Mouse (Mus musculus): ENCODE data around the gene Spi1.

The Spi1 gene

DNA sequence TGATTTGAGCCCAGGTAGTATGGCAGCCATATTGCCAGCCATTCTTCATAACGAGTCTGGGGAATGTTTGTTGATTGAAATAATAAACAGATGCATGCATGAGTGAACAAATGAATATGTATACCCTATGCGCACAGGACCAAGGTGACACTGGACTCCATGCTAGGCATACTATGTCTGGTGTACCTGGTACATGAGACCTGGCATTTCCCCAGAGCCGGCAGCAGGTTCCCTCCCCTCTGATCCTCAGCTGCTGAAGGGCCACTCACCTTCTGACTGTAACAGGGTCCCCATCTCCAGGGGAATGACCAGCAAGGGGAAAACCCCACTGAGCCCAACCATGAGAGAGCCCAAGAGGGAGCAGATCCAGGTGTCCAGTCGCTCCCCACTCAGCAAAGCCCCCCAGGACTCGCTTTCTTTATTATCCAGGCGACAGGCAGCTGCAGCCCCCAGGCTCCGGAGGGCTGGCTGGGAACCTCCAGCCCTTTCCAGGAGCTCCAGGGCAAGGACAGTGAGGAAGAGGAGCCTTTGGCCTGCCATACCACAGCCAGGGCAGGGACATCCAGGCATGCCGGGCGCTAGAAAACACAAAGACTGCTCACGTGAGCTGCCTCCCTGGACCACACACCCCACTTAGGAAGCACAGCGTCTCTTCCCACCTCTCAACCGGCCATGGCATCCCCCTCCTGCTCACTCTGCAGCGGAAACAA, 13.9 kb upstream of the Spi1 start:
- no peak for DNase-seq (ENCODE audit: low spot score)

DNA sequence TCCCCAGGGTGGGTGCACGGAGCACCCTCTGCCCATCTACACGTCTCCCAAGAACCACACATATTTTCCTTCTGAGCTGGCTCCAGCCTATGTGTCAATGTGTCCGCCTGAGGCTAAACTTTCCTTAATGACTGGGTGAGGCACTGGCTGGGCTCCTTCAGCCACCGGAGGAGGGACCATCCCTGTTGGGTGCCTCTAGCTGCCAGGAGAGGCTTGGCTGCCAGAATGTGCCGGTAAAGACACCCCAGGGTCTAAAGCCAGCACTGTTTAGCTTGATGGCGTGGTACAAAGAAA, 13.4 kb upstream of the Spi1 start:
- no peak for DNase-seq (ENCODE audit: low spot score)

DNA sequence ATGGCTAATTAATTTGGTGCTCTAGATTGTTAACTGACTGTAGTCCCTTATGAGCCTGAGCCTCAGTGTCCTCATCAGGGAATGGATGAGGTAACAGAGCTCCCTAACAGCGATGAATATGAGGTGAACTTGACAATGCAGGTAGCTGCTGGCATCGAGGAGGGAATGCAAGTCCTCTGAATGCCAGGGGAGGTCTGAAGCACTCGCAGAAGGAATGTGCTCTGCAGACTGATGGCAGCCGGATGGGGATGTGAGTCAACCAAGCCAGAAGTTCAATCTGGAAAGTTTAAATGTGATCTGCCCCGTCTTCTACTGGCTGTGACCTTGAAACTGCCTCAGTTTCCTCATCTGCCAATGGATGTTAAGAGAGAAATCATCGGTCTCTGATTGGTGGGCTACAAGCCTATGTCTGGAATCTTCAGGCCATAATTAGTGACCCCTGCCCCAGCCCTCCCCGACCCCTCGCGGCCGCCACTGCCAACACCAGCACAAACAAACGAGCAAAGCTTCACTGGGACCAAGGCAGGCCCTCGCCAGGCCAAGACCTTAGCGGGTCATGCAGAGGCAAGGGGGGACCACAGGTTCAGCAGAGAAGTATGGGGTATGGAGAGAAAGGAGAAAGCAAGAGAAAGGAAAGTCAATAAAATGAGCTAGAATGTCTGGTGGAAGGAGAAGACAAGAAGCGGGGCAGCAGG, 12.7 kb upstream of the Spi1 start:
- no peak for DNase-seq (ENCODE audit: low spot score)

DNA sequence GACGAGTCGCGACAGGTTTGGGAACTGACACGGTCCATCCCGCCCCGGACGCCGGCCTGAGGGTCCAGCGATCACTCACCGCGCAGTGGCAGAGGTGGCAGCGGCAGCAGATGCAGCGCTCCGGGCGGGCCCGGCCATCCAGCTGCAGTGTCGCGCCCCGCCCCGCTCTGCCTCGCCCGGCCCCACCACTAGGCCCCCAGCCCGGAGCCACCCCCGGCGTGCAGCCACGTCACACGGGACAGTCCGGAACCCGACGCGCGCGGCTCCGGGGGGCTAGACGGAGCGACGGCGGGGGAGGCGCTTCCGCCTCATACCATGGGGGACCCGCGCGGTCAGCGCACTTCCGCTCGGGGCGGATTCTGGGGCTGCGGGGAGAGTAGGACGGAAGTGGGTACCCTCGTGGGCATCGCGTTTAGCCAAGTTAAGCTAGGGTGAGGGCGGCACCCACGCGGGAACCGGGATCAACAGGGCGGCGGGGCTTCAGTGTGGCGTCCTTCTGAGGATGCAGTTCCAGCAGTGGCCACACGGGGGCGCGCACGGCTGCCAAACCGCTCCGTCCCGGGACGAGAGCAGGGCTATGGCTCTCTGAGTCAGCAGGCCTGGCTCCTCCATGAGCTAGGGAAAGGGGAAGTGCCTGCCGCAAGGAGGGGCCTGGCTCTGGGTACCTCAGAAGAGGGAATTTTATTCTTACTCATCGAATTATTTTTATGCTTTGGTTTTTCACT, 12.0 kb upstream of the Spi1 start, which contains the start of gene Slc39a13:
Slc39a13 (minus strand) TSS at position 342 of the 725 bp plus-strand sequence.
- peak; percentile 94 for DNase-seq (ENCODE audit: low spot score)

DNA sequence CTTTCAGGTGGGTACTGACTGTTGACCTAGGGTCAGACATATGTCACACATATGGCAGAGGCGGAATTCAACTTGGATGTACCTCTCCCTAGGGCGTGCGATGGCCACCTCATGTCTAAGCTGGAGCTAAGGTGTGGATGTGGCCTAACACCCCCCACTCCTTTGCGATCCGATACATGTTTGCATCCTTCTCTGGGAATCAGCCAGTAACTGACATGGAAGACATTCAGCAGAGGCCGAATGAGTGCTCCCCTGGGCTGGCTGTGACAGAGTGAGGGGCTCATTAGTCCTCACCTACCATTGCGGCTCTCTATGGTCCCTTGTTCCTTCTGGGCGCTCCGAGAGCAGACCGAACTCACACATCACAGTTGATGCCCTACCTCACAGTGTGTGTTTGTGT, 11.1 kb upstream of the Spi1 start:
- no peak for DNase-seq (ENCODE audit: low spot score)

DNA sequence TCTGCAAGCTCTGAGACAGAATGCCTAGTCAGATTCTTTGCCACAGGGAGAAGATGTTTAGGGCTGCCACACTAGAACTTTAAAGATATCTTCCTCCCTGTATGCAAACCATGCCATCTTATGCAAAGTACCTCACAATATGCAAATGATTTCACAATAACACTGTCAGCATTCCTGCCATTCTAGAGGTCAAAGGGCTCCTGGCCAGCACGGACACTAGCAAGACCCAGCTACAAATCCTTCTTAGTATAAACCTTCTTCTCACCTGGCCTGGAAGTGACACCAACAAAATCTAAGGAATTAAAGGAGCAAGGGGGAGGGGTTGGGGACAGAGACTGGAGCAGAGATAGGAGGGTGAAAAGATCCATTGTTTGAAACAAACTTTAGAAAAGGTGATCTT, 10.1 kb upstream of the Spi1 start:
- peak; percentile 56 for DNase-seq (ENCODE audit: low spot score)

DNA sequence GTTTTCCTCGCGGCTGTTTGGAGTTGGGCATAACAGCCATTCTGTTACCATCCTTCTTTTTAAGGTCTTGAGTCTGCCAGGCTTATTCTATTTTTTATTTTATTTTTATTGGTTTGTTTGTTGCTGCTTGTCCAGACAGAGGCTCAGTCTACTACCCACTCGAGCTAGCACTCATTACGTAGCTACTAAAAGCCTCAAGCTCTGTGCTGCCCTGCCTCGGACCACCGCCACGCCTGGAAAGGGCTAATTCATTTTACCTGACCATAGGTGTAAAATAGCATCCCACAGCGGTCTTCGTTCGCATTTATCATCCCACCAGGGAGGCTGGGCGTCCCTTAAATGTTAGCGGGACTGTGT, 4.3 kb upstream of the Spi1 start:
- no peak for DNase-seq (ENCODE audit: low spot score)

DNA sequence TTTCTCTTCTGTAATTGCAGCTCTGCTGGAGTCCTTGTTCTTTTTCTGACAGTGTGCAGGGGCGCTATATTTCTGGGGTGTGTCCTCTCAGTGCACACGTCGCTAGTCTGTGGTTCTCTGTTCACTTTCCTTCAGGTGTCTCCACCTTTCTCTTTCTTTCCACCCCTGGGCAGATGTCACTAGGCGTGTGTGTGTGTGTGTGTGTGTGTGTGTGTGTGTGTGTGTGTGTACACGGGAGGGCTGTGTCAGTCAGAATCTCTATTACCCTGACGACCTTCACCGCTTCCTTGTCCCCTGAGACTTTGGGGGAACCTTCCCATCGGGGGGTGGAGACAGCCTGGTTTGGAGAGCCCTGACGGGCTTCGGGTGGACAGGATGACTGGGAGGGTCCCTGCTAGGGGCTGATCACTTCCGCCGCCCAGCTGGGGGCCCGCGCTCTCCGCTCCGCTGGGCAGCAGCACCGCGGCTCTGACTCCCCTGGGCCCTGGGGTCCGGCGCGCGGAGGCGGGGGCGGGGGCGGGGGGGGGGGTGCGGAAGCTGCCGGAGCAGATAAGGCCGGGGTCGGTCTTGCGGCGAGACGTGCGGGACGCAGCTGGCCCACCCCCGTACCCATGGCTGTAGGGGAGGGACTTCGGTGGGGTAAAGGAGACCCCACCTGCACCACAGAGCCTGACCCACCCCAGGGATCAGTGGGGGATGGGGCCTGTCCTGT, 3.7 kb upstream of the Spi1 start:
- DNase-seq (ENCODE audit: low spot score), result peak; percentile 28

DNA sequence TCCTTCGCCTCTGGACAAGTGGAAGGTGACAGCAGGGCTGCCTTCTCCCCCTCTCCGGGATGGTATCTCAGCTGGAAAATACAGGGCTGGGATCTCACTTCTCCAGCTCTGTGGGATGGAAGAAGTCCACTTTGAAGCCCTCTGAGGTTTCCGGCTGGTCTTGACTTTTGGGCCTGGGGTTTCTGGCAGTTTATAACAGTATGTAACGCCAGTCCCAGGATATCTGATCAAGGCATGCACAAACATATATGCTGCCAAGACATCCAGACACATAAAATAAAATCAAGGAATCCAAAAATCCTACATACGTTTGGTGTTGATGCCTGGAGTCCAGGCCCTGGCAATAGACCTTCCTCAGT, 3.2 kb upstream of the Spi1 start:
- DNase-seq (ENCODE audit: low spot score), result no peak

DNA sequence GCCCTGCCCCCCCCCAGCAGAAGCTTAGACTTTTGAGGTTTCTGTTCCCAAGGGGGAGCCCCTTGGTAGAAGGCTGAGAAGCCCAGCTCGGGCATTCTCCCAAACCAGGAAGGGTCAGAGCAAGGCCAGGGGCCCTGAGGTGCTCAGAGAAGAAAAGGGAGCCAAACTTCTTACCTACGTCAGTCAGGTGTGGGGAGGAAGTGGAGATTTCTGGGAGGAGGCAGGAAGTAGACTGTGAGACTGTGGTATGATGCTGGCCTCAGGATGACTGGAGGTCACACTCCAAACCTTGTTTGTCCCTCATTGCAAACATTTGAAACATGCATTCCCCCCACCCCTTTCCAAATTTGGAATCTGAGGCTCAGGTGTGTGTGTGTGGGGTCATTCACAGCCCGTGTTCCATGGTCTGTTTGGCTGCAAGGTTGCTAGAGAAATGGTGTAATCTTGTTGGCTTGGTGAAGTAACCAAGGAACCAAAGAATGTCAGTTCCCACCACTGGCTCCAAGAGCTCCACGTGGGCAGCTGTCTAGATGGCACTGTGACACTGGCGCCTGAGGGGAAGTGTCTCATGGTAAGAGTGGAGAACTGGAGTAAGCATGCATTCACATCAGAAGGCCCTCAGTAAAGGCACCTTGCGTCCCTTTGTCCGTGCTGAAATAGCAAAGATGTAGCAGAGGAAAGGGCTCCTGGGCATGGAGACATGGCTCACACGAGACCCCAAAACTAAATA, 1.2 kb upstream of the Spi1 start:
- DNase-seq (ENCODE audit: low spot score), result no peak

DNA sequence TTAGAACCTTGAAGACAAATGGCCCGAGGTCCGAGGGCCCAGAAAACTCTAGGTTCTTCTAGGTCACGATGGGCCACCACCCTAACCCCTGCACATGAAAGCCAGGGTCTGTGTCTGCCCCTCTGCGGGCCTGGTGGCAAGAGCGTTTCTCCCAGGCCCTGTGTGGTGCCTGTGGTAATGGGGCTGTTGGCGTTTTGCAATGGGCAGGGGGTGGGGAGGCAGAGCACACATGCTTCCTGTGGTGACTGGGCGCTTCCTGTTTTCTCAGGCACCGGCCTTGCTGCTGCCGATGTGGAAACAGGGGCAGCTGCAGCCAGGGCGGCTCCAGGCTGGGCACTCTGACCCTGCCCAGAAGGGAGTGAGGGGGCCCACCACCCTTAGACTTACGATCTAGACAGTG, 654 bp downstream of the Spi1 start:
- DNase-seq (ENCODE audit: low spot score), result no peak

DNA sequence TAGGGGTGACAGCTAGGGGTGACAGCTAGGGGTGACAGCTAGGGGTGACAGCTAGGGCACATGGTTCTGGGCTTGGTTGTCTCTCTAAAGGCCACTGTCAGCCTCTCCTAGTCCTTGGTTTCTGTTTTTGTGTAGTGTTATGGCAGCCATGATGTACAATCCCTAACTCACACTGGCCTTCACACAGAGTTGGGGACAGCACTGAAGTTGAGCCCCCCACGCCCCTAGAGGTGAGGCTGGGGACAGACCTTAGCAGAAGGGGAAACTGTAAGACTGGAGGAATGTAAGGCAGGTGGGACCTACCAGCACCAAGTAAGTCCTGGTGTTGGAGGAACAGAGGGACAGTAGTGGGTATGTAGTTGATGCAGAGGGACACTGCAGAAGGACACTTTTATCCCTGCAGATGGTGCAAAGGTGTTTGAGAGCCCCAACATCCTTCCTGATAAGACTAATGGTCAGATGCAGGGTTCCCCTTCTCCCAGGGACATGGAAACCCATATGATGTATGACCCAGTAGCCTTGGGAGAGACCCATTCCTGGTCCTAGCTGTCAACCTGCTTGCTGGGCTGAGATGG, 1.3 kb downstream of the Spi1 start:
- DNase-seq (ENCODE audit: low spot score), result no peak

DNA sequence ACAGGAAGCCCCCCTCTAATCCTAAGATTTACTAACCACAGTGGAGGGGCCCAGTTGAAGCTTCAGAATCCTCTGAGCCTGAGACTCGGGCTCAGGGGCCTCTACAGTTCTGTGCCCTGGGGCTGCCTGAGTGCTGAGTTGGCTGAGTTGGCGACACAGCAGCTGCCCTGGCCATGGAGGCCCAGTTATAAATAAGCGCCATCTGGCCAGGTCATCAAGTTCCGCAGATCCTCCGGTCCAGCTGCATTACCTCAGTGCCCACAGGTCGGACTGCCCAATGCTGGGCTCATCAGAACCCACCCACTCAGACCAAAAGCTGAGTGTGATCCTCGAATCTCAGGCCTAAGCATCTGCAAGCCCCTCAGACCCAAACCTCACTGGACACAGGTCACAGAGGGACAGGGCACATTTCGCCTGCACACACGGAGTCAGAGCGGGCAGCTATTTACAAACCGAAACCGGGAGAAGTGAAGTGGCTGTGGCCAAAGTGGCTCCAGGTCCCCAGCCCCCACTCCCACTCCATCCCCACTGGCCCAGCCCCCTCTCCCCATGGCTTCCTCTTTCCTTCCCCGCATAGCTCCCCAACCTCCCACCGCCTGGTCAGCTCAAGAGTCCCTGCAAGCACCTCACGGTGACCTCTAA, 2.1 kb downstream of the Spi1 start:
- DNase-seq (ENCODE audit: low spot score), result no peak

DNA sequence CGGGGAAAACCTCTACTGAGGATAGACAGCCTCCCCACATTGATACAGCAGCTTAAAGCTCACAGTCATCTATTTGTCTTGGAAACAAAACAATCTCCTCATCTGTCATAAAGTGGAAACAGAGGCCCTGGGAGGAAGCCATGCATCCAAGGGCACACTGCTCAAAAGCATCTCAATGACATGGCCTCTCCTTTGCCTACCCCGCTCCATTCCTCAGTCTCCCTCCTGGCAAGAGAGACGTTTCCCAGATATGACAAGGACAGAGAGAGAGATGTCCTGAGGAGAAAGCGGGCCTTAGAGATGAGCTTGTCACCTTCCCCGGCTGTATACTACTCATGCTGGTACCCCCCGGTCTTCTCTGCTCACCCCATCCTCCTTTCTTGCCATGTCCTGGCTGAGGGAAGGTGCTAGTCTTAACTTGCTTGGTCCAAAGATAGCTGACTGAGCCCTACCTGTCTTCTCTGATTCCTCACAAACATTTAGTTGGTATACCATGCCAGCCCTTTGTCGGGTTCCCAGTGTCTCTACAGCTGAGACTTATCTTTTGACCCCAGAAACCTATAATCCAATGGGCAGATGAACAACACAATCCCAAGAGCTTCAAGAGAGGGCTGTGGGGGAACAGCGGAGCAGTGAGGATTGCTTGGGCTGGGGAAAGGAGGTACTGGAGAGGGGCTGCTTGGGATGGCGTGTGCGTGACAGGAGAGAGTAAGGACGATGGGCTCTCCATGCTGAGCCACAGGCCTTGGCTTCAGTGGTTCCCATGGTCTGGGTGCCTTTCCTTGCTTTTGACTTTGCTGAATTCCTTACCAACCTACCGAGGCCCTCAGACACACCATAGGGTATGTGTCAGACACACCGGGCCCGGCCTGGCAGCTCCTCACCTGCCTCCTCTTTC, 3.6 kb downstream of the Spi1 start:
- DNase-seq (ENCODE audit: low spot score), result no peak

DNA sequence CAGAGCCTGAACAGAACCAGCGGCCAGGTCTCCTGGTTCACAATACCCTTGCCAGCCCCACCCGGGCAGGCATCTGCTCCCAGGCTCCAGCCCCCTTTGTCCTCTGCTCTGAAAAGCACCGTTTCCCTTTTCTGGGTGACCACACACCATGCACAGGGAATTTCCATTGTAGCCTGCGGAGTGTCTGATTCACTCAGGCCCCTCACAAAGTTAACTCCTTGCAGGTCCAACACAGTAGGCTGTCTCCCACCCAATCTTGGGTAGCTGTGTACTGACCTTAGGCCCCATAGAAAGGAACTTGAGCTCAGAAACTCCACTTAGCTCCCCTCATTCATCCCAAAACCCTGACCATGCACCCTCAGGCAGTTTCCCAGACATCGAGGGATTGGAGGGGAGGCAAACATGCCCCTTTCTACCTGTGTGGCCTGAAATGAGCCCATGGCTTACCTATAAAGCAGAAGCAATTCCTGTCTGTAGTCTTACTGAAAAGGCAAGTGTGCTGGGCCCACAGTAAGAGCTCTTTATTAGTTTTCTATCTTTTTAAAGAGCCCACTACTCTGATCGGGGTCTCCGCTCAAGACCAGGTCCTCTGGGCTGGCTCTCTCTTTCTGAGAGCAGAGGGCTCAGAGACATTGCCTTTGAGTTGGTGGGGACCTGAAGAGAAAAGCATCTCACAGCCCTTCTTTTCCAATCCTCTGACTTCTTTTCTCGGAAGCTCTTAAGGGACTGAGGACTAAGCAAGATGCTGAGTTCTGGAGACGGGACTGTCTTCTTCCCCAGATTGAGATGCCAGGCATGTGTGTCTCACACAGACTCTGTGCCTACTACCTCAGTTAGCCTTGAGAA, 4.4 kb downstream of the Spi1 start:
- no peak for DNase-seq (ENCODE audit: low spot score)

DNA sequence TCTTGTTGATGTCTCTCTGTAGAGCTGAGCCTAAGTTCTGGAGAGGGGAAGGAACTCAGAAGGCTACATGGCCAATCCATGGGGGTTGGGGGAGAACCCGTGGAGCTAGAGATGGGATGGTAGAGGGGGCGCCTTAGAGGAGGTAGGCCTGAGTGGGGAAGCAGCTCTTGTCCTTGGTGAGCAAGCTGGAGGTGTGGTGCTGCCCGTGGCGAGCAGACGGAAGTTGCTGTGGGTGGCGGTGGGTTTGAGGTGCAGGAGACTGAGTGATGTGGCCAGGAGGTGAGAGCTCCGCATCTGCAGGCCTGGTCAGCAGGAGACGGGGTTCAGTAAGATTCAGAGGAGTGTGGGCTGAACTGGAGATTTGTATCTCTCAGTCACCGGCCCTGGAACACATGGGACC, 5.3 kb downstream of the Spi1 start:
- no peak for DNase-seq (ENCODE audit: low spot score)

DNA sequence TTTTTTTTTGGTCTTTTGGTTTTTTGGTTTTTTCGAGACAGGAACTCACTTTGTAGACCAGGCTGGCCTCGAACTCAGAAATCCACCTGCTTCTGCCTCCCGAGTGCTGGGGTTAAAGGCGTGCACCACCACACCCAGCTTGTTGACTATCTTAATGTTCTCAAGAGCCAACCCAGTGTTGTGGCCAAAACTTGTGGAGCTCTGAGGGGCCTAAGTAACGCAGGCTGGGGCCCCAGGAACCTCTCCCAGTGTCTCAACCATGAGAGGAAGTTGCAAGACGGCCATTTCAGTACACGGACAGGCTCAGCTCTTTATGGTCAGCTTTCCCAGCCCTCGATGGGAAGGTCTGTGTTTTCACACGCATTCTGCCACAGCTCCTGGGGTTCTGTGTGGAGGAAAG, 6.8 kb downstream of the Spi1 start:
- DNase-seq (ENCODE audit: low spot score), result no peak

DNA sequence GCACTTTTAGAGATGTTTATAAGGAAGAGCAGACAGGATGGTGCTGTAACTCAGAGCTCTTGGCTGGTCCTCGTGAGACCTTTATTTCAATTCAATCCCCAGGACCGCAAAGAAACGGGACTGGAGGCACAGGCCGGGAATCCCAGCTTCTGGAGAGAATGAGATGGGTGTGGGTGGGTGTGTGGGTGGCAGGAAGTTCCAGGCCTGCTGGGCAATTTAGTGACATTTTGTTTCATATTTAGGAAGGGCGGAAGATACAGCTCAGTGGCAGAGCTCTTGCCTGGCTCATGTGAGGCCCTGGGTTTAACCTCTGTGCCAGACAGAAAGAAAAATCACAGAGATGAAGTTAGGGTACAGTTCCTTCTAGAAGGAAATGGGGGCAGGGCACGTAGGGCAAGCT, 8.0 kb downstream of the Spi1 start:
- DNase-seq (ENCODE audit: low spot score), result no peak

DNA sequence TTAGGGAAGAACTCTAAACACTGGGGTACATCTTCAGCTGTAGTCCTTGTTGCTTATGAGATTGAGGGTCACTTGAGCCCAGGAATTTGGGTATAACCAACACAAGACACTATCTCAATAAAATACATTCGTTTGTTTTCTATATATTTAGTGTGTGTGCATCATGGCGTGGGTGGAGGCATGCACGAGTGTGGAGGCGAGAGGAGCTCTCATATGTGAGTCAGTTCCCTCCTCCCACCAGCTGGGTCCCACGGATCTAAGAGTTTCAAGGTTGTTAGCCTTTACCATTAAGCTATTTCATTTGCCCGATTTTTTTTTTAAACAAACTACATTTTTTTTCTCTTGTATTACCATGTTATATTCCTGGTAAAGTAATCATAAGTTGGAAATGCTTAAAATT, 8.6 kb downstream of the Spi1 start:
- no peak for DNase-seq (ENCODE audit: low spot score)

All from yolk sac, embryonic 10.5 days (tissue).